Mouse (Mus musculus): ENCODE results near the gene Il17rc. TPM values are rescaled to one million over a fixed set of nuclear protein-coding genes. Genes with fewer than 3 reads are reported as not detected.

The Il17rc gene
- total RNA-seq, 2 experiments from 2014 or later: 8.2 to 10.0 TPM

DNA sequence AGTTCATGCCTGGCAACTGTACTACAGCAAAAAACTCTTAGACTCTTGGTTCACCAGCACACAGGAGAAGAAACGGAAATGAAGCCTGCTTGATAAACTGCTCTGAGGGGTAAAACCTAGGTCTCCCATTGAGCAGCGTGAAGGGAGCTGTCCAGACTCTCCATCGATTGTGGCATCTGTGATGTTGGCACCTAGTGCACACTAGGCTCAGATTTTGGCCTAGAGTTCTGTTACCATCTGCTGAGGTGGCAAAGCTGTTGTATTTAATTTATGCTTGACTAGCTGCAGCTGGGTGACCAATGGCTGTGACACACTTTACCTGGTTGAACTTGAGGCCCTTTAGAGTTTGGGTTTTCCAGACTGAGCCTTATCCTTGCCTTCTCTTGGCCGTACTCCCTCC is 23.6 kb upstream of the Il17rc start:
- intact Hi-C loops (cut with DNase I): no loop called here

DNA sequence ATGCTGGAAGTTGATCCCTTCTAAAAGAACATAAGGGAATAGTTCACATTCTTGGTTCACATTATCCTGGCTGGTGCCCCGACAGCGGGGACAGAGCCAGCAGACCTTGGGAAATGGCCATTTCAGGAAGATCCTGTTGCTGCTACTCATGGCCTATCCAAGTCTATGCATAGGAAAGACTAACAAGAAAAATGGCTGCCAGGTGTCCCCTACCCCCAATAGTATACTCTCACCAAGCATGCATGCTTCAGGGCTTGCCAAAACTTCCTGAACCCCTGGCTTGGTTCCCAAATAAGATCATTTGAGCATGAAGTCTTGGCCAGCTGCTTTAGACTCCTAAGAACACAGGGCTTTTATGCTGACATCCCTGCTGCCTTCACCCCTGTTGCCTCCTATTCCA is 19.4 kb upstream of the Il17rc start:
- no peak for DNase-seq (ENCODE audit: low spot score)
- intact Hi-C loops (cut with DNase I): no loop called here

More for the DNA sequence above, 23.6 kb upstream of the Il17rc start:
- no peak for DNase-seq (ENCODE audit: low spot score)

DNA sequence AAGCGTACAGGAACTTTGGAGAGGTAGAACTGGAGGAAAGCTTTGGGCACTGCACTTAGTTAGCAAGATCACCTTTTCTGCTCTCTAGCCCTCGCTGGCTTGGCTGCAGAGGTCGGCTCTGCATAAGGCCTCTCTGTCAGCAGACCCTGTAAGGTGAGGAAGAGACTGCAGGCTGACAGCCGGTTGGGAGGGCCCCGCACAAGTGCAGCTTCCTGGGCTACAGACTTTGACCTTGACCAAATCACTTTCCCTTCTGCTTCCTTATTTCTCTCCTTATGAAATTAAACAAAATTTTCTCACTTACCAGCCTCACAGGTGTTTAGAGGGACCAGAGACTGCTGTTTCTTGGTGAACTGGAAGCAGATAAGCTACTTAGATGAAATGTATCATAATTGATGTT is 16.2 kb upstream of the Il17rc start:
- no peak for DNase-seq (ENCODE audit: low spot score)
- intact Hi-C loops (cut with DNase I): no loop called here

DNA sequence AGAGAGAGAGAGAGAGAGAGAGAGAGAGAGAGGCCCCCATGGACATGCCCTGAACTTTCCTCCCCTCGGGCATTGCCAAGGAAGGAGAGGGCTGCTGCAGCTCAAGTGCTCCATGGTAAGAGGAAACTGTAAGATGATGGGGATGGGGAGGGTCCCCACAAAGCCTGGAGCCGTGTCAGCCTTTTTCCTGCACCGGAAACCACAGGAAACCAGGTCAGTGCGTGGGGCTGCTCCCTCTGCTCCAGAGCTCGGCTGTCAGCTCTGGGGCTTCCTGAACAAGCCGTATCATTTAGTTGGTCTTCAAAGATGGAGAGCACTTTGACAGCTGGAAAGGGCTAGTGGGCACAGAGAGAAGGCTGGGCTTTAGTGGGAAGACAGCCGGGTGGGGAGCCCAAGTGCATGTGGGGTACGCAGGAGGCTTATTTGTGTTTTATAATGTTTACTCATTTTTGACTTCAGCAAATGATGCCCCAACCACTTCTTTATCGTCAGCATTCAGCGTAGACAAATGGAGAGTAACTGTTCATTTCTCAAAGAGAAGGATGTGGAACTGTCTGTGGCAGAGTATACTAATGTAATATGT is 13.2 kb upstream of the Il17rc start, which contains the start of gene Il17re:
Il17re (plus strand) TSS at position 533 of the 583 bp plus-strand sequence.
- intact Hi-C loops (cut with DNase I): no loop called here
- DNase-seq (ENCODE audit: low spot score): no peak

DNA sequence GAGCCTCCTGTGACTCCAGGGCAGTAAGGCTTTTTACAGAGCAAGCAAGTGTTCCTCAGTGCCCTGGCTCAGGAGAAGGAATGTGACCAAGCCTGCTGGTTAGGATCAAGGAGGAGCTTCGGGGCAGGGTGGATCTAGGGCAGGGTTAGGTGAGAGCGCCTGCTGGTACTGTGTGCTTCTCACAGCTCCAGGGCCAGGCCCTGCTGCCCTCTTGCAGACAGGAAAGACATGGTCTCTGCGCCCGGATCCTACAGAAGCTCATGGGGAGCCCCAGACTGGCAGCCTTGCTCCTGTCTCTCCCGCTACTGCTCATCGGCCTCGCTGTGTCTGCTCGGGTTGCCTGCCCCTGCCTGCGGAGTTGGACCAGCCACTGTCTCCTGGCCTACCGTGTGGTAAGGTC is 12.6 kb upstream of the Il17rc start:
- no peak for DNase-seq (ENCODE audit: low spot score)
- intact Hi-C loops (cut with DNase I): no loop called here

DNA sequence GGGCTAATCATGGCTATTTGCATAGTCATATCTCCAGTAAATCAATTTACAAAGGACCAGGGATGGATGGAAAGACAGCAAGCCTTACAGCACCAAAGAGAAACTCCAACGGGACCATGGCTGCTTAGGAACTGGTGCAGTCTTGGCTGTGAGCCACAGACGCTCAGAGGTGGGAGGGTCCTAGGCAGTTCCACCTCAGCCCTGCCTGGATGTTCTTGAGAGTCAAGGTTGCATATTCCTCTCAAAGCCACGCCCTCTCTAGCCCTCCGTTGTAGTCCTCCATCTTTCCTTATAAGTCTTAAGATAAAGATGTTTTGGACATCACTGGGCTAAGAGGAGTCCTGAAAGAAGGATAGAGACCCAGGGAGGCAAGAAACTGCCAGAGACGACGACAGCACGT is 7.2 kb upstream of the Il17rc start:
- DNase-seq (ENCODE audit: low spot score): no peak
- intact Hi-C loops (cut with DNase I): no loop called here

DNA sequence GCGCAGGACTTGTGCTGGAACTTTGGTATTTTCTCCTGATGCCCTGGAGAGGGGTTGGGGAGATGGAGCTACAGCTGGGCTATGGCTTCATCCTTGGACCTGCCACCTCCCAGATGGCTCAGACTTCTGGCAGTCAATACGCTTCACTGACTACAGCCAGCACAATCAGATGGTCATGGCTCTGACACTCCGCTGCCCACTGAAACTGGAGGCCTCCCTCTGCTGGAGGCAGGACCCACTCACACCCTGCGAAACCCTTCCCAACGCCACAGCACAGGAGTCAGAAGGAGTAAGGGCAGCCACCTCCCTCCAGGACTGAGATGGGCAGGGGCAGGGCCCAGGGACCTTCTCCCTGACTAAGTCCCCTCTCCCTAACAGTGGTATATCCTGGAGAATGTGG is 5.6 kb upstream of the Il17rc start:
- no peak for DNase-seq (ENCODE audit: low spot score)
- intact Hi-C loops (cut with DNase I): loop anchor here (5.0 kb wide), 1 partner anchor 293 kb away; no protein-coding TSS in a partner anchor

DNA sequence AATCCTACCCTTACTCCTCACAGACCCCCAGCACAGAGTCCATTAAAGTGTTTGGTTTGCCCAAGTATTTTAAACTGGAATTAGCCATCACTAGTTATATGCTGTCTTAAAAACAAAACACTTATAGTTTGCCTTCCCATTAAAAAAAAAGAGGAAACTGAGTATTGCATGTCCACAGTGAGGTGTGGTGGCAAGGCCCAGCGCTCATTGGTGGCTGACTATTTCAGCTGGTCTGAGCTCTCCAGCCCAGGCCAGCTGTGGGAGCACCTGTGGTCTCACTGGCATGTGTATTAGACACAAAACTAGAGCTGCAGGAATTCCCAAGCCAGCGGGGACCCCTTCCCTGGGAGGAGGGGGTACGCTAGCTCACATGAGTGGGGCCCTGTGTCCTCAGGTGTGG is 2.7 kb upstream of the Il17rc start:
- DNase-seq (ENCODE audit: low spot score): no peak
- intact Hi-C loops (cut with DNase I): loop anchor here (2.0 to 5.0 kb wide), 3 partner anchors 26 to 430 kb away; partner anchors contain the start of gene Jagn1

DNA sequence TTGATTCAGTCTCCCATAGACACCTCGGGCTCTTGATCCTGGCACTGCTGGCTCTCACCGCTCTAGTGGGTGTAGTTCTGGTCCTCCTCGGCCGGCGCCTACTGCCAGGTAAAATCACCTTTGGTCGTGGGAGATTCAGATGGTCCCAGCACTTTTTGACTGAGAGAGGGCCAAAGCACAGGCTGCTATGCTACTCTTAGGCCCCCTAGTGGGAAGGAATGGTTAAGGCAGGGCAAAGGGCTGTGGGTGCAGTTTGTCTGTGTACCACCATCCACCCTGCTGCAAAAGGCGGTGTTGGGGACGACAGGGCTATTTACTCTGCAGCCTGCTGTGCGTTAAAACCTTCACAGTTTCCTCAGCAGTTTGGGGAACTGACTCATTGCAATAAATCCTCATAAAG is 2.2 kb upstream of the Il17rc start:
- no peak for DNase-seq (ENCODE audit: low spot score)
- intact Hi-C loops (cut with DNase I): loop anchor here (2.0 to 5.0 kb wide), 3 partner anchors 26 to 430 kb away; partner anchors contain the start of gene Jagn1

DNA sequence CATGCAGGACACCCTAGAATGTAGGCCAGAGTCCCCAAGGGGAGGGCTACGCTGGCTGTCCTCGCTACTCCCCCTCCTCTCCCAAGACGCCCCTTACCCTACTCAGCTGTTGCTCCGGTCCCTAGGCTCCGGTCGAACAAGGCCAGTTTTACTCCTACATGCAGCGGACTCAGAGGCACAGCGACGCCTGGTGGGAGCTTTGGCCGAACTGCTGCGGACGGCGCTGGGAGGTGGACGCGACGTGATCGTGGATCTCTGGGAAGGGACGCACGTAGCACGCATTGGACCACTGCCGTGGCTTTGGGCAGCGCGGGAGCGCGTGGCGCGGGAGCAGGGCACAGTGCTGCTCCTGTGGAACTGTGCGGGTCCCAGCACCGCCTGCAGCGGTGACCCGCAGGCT is 1.8 kb upstream of the Il17rc start:
- no peak for DNase-seq (ENCODE audit: low spot score)
- intact Hi-C loops (cut with DNase I): loop anchor here (2.0 to 5.0 kb wide), 3 partner anchors 27 to 431 kb away; partner anchors contain the start of gene Jagn1

DNA sequence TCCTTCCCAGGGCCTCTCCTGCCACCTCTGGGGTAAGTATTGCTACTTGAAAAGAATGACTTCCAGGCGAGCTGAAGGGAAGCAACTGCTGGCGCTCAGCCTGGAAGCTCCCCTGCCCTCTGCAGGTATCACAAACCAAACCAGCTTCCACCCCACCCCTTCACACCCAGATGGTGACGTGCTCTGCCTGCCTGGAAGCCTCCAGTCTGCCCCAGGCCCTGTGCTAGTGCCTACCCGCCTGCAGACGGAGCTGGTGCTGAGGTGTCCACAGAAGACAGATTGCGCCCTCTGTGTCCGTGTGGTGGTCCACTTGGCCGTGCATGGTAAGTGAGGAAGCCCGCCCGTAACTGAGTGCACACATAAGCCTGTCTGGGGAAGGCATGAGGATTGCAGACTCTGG is 834 bp downstream of the Il17rc start:
- no peak for DNase-seq (ENCODE audit: low spot score)
- intact Hi-C loops (cut with DNase I): loop anchor here (5.0 kb wide), 2 partner anchors 140 to 235 kb away; partner anchors contain the start of gene Mtmr14

DNA sequence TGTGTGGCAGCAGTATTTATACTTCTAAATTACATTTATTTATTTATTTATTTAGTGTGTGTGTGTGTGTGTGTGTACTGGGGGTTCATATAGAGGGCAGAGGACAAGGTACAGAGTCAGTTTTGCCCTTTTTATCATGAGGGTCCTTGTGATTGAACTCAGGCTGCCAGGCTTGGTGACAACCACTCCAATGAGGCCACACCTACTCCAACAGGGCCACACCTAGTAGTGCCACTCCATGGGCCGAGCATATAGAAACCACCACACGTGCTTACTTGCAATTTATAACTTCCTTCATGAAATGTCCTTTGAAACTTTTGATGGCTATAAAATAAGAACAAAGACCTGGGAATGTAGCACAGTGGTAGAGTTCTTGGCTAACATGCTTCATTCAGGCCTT is 2.0 kb downstream of the Il17rc start:
- intact Hi-C loops (cut with DNase I): loop anchor here (5.0 kb wide), 2 partner anchors 141 to 236 kb away; partner anchors contain the start of gene Mtmr14
- no peak for DNase-seq (ENCODE audit: low spot score)

DNA sequence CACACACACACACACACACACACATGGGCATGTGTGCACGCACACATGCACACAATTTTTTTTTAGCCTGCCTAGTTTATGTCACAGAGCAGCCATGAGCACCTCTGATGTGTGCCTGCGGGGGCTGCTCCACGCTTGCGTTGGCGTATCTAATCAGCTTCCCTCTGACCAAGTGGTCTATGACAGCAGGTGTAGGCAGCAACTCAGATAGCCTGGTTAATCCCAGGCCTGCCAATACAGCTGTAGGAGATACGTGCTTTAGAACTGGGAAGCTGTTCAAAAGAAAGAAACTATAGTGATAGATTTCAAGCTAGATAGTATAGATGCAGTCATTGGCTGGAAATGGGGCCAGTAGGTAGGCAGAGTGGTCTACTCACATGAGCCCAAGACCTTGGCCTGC is 2.5 kb downstream of the Il17rc start:
- intact Hi-C loops (cut with DNase I): loop anchor here (5.0 kb wide), 2 partner anchors 141 to 236 kb away; partner anchors contain the start of gene Mtmr14

DNA sequence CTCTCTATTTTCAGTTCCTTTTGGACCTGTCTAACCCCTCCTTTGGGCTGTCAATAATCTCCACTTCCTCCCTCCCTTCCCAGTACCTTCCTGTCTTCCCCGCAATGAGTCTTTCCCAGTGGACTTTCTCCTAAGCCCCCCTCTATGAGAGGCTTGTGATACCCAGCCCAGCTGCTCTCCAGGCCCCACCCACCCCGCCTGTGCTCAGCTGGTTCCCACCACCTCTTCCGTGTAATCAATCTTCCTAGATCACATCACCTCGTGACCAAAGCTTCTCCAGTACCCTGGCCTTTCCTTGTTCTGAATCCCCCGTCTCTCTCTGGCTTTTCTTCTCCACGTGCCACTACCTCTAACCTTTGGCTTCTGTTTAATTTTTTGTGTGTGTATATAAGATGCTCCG is 6.1 kb downstream of the Il17rc start:
- intact Hi-C loops (cut with DNase I): no loop called here
- DNase-seq (ENCODE audit: low spot score): no peak

More for the DNA sequence above, 2.5 kb downstream of the Il17rc start:
- no peak for DNase-seq (ENCODE audit: low spot score)

DNA sequence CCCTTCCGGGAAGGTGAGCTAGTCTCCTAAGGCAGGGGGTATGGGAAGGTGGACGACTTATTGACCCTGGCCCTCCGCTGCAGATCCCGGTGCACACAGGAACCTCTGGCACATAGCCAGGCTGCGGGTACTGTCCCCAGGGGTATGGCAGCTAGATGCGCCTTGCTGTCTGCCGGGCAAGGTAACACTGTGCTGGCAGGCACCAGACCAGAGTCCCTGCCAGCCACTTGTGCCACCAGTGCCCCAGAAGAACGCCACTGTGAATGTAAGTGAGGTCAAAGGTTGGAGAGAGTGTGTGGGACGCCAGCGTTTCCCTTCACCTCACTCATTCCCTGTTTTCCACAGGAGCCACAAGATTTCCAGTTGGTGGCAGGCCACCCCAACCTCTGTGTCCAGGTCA is 7.7 kb downstream of the Il17rc start:
- DNase-seq (ENCODE audit: low spot score): no peak
- intact Hi-C loops (cut with DNase I): no loop called here

DNA sequence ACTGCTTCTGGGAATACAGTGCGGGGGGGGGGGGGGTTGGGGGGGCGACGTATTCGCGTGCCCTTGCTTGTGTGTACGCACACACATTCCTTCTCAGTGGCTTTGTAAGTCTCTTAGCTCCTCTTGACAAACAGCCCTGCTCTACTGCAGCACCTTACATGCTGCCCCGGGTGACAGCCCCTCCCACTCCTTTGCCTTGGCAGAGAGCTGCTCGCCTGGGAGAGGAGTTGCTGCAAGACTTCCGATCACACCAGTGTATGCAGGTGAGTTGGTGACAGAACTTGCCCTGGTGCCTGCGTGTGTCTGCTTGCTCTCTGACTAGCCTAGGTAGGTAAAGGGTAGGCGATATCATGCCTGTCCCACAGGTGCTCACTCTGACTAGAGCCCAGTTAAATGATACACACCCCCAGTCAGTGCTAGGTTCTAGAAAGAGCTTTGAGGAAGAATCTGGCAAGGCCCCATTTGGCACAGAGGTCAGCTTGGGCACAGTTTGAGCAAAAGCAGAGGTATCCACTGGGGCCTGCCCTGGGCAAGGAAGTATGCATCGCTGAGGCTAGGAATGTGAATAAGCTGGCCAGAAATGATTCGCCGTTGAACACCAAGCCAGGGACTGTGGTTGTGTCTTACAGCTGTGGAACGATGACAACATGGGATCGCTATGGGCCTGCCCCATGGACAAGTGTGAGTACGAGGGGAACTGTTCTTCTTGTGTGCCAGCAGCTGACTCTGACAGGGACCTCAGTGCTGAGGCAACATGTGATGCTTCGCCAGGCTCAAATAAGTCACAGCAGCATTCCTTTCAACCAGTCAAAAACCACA is 9.5 kb downstream of the Il17rc start:
- DNase-seq (ENCODE audit: low spot score): no peak
- intact Hi-C loops (cut with DNase I): loop anchor here (10.0 kb wide), 1 partner anchor 214 kb away; the partner anchor contains the start of gene Tatdn2

DNA sequence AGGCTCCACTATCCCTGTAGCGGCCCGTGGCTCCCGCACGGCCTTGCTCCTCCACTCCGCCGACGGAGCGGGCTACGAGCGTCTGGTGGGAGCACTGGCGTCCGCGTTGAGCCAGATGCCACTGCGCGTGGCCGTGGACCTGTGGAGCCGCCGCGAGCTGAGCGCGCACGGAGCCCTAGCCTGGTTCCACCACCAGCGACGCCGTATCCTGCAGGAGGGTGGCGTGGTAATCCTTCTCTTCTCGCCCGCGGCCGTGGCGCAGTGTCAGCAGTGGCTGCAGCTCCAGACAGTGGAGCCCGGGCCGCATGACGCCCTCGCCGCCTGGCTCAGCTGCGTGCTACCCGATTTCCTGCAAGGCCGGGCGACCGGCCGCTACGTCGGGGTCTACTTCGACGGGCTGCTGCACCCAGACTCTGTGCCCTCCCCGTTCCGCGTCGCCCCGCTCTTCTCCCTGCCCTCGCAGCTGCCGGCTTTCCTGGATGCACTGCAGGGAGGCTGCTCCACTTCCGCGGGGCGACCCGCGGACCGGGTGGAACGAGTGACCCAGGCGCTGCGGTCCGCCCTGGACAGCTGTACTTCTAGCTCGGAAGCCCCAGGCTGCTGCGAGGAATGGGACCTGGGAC is 11.4 kb downstream of the Il17rc start:
- intact Hi-C loops (cut with DNase I): loop anchor here (10.0 kb wide), 1 partner anchor 212 kb away; the partner anchor contains the start of gene Tatdn2
- no peak for DNase-seq (ENCODE audit: low spot score)

DNA sequence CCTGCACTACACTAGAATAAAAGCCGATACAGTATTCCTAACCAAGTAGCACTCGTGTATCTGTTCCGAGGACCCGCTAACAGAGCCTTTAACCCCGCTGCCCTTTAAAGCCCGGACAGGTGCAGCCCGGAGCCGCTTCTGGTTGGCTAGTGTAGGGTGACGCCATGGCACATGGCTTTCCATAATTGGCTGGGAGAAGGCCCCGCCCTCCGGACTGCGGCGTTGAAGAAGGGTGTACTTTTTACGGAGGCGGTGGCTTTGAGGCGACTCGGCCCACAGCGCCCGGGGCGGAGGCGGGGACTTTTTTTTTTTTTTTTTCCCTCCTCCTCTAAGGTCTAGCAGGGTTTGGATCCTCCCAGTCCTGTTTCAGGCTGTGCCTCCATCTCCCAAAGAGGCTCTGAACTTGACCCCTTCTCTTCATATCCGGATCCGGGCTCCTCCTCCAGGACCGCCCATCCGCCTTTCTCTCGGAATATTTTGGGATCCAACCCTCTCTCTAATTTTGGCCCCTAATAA is 11.9 kb downstream of the Il17rc start, which contains the start of gene Creld1:
Creld1 (plus strand) TSS at position 198 of the 516 bp plus-strand sequence.
- intact Hi-C loops (cut with DNase I): loop anchor here (10.0 kb wide), 1 partner anchor 212 kb away; the partner anchor contains the start of gene Tatdn2

DNA sequence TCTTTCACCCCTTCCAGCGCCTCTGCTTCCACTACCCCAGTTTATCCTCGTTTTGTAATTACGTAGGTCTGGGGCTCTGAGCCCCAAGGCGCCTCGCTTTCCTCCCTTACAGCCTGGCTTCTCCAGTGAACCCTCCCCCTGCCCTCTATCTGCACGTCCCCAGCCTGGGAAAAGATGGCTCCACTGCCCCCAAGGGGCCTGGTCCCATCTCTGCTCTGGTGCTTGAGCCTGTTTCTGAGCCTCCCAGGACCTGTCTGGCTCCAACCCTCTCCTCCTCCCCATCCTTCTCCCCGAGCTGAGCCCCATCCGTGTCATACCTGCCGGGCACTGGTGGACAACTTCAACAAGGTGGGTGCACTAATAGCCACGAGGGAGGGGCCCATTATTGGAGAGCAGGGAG is 12.5 kb downstream of the Il17rc start:
- DNase-seq (ENCODE audit: low spot score): no peak
- intact Hi-C loops (cut with DNase I): loop anchor here (10.0 kb wide), 1 partner anchor 211 kb away; the partner anchor contains the start of gene Tatdn2

More for the DNA sequence above, 11.9 kb downstream of the Il17rc start, which contains the start of gene Creld1:
- peak; percentile 91 for DNase-seq (ENCODE audit: low spot score)

DNA sequence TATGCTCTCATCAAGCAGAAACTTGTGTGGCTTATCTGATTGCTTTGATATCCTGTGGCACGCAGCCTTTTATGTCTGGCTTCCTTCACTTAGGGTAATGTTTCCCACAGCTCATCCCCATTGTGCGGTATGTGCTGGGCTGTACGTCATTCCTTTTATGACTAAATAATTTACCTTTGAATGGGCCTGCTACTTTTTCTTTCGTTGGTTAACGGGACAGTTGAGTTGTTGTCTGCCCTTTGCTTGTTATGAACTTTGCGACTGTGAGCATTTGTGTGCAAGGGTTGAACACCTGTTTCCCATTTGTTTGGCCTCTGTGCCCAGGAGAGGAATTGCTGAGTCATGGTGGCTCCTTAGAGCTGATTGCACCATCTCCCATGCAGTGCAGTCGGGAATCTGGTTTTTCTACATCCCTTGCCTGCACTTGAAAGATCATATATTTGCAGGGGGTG is 15.9 kb downstream of the Il17rc start:
- intact Hi-C loops (cut with DNase I): loop anchor here (10.0 kb wide), 1 partner anchor 208 kb away; the partner anchor contains the start of gene Tatdn2
- no peak for DNase-seq (ENCODE audit: low spot score)
